Mouse (Mus musculus): ENCODE measurements around the gene Nop53. TPM values are rescaled to one million over a fixed set of nuclear protein-coding genes. Genes with fewer than 3 reads are reported as not detected.

The Nop53 gene
- total and polyA plus RNA-seq, 3 experiments, result 60.0 to 143 (median 117) TPM

- no peaks in the 10 kb centered on the region for H3K79me2 ChIP-seq (replicated peaks; ENCODE audit: control insufficient read depth, insufficient read depth, low read length)
- no peaks in the 10 kb centered on the region for H3K27me3 ChIP-seq (ENCODE audit: control insufficient read depth, insufficient read depth, low read length)
- H3K4me1 ChIP-seq (ENCODE audit: control insufficient read depth, insufficient read depth, low read length), result peaks cover 13% of the 10 kb centered on the region
- DNase-seq, result peak; percentile 77 to 83
- WGBS, result 17% methylated on average over 4 of the region's 4 CpGs
- H3K27ac ChIP-seq, result peak overlapping the region; percentile 18; the same call in 1 of the 2 replicates
- H3K36me3 ChIP-seq (ENCODE audit: control insufficient read depth, insufficient read depth, low read length), result peaks cover 12% of the 10 kb centered on the region
- no peak overlapping the region for H3K4me3 ChIP-seq
- no peak overlapping the region for H3K9ac ChIP-seq (ENCODE audit: low read depth, low read length)
- intact Hi-C loops (cut with DNase I), result loop anchor here (1.0 kb wide), 1 partner anchor 37 kb away; the partner anchor contains the start of gene Ehd2
- TF ChIP-seq EP300 (IDR thresholded peaks at IDR 0.05; ENCODE audit: insufficient read depth, low read depth, low read length) (peak; percentile 90), POLR2A (IDR thresholded peaks at IDR 0.05; ENCODE audit: insufficient read depth, low read depth, low read length) (0 out of 2 replicates have a peak, but pooled peaks have one; percentile 33), CTCF (IDR thresholded peaks at IDR 0.05) (peak; percentile 94)
These were observed 16.0 kb downstream of the Nop53 start for GRCm38 (mm10) chr7:15929910-15930309.

- peak; percentile 39; the same call in 1 of the 2 replicates for TF ChIP-seq EP300 (IDR thresholded peaks at IDR 0.05; ENCODE audit: insufficient read depth, low read depth, low read length)
- no peak for TF ChIP-seq CTCF (IDR thresholded peaks at IDR 0.05)
- peak; percentile 93 for TF ChIP-seq POLR2A (IDR thresholded peaks at IDR 0.05; ENCODE audit: insufficient read depth, low read depth, low read length)
- Histone ChIP-seq H3K36me3 (ENCODE audit: control insufficient read depth, insufficient read depth, low read length) (no peaks in the 10 kb centered on the region; the same call in 1 of the 2 replicates), H3K27ac (peak within 1 kb of the TSS; percentile 98), H3K4me1 (ENCODE audit: control insufficient read depth, insufficient read depth, low read length) (peaks cover 6% of the 10 kb centered on the region), H3K27me3 (ENCODE audit: control insufficient read depth, insufficient read depth, low read length) (no peaks in the 10 kb centered on the region), H3K79me2 (replicated peaks; ENCODE audit: control insufficient read depth, insufficient read depth, low read length) (no peaks in the 10 kb centered on the region), H3K9ac (ENCODE audit: low read depth, low read length) (peak within 1 kb of the TSS; percentile 83), H3K4me3 (peak within 1 kb of the TSS; percentile 89)
- under 1% methylated on average over 33 of the region's 33 CpGs for WGBS
- DNase-seq, result peak; percentile 92 to 93
- intact Hi-C loops (cut with DNase I), result loop anchor here (5.0 kb wide), 2 partner anchors 125 to 175 kb away; partner anchors contain the start of genes Bicra and Napa
These were observed 23.6 kb downstream of the Nop53 start, which contains the start of gene Selenow for GRCm38 (mm10) chr7:15922220-15922773. Gene Selenow, minus strand, starts transcription at chr7:15922402.

- TF ChIP-seq POLR2A (IDR thresholded peaks at IDR 0.05; ENCODE audit: insufficient read depth, low read depth, low read length), result no peak
- TF ChIP-seq CTCF (IDR thresholded peaks at IDR 0.05), result no peak
- TF ChIP-seq EP300 (IDR thresholded peaks at IDR 0.05; ENCODE audit: insufficient read depth, low read depth, low read length), result no peak
- under 1% methylated on average over 10 of the region's 10 CpGs for WGBS
- peak overlapping the region; percentile 83 for H3K9ac ChIP-seq (ENCODE audit: low read depth, low read length)
- peak overlapping the region; percentile 89 for H3K4me3 ChIP-seq
- DNase-seq, result peak in 1 of 2 experiments; percentile 56
- H3K79me2 ChIP-seq (replicated peaks; ENCODE audit: control insufficient read depth, insufficient read depth, low read length), result no peaks in the 10 kb centered on the region
- intact Hi-C loops (cut with DNase I), result loop anchor here (5.0 kb wide), 2 partner anchors 126 to 176 kb away; partner anchors contain the start of genes Bicra and Napa
- H3K27me3 ChIP-seq (ENCODE audit: control insufficient read depth, insufficient read depth, low read length), result no peaks in the 10 kb centered on the region
- peaks cover 6% of the 10 kb centered on the region for H3K4me1 ChIP-seq (ENCODE audit: control insufficient read depth, insufficient read depth, low read length)
- H3K27ac ChIP-seq, result peak overlapping the region; percentile 98
- no peaks in the 10 kb centered on the region; the same call in 1 of the 2 replicates for H3K36me3 ChIP-seq (ENCODE audit: control insufficient read depth, insufficient read depth, low read length)
These were observed 24.1 kb downstream of the Nop53 start for GRCm38 (mm10) chr7:15921796-15922195.

GRCm38 (mm10) chr7:15920645-15921190 lies 25.2 kb downstream of the Nop53 start:
- Histone ChIP-seq H3K4me3 (peak overlapping the region; percentile 89), H3K27ac (no peak overlapping the region; the same call in 1 of the 2 replicates), H3K9ac (ENCODE audit: low read depth, low read length) (no peak overlapping the region), H3K79me2 (replicated peaks; ENCODE audit: control insufficient read depth, insufficient read depth, low read length) (no peaks in the 10 kb centered on the region), H3K27me3 (ENCODE audit: control insufficient read depth, insufficient read depth, low read length) (no peaks in the 10 kb centered on the region), H3K36me3 (ENCODE audit: control insufficient read depth, insufficient read depth, low read length) (no peaks in the 10 kb centered on the region; the same call in 1 of the 2 replicates), H3K4me1 (ENCODE audit: control insufficient read depth, insufficient read depth, low read length) (peaks cover 6% of the 10 kb centered on the region)
- no peak for TF ChIP-seq CTCF (IDR thresholded peaks at IDR 0.05)
- intact Hi-C loops (cut with DNase I), result loop anchor here (5.0 kb wide), 2 partner anchors 127 to 177 kb away; partner anchors contain the start of genes Bicra and Napa
- no peak for DNase-seq
- WGBS, result 71% methylated on average over 6 of the region's 6 CpGs

- WGBS, result 79% methylated on average over 9 of the region's 9 CpGs
- no peaks in the 10 kb centered on the region for H3K79me2 ChIP-seq (replicated peaks; ENCODE audit: control insufficient read depth, insufficient read depth, low read length)
- no peak overlapping the region for H3K9ac ChIP-seq (ENCODE audit: low read depth, low read length)
- H3K27ac ChIP-seq, result no peak overlapping the region
- peaks cover 6% of the 10 kb centered on the region for H3K4me1 ChIP-seq (ENCODE audit: control insufficient read depth, insufficient read depth, low read length)
- H3K27me3 ChIP-seq (ENCODE audit: control insufficient read depth, insufficient read depth, low read length), result no peaks in the 10 kb centered on the region
- intact Hi-C loops (cut with DNase I), result loop anchor here (5.0 kb wide), 2 partner anchors 127 to 177 kb away; partner anchors contain the start of genes Bicra and Napa
- TF ChIP-seq POLR2A (IDR thresholded peaks at IDR 0.05; ENCODE audit: insufficient read depth, low read depth, low read length) (no peak), EP300 (IDR thresholded peaks at IDR 0.05; ENCODE audit: insufficient read depth, low read depth, low read length) (no peak), CTCF (IDR thresholded peaks at IDR 0.05) (no peak)
- H3K4me3 ChIP-seq, result no peak overlapping the region
- no peaks in the 10 kb centered on the region; the same call in 1 of the 2 replicates for H3K36me3 ChIP-seq (ENCODE audit: control insufficient read depth, insufficient read depth, low read length)
- no peak for DNase-seq
These were observed 25.9 kb downstream of the Nop53 start for GRCm38 (mm10) chr7:15919947-15920346.

GRCm38 (mm10) chr7:15918371-15918770 lies 27.5 kb downstream of the Nop53 start:
- no peak for TF ChIP-seq POLR2A (IDR thresholded peaks at IDR 0.05; ENCODE audit: insufficient read depth, low read depth, low read length)
- no peak for TF ChIP-seq EP300 (IDR thresholded peaks at IDR 0.05; ENCODE audit: insufficient read depth, low read depth, low read length)
- TF ChIP-seq CTCF (IDR thresholded peaks at IDR 0.05), result no peak
- intact Hi-C loops (cut with DNase I), result no loop called here
- no peak overlapping the region for H3K4me3 ChIP-seq
- H3K9ac ChIP-seq (ENCODE audit: low read depth, low read length), result no peak overlapping the region
- no peaks in the 10 kb centered on the region for H3K27me3 ChIP-seq (ENCODE audit: control insufficient read depth, insufficient read depth, low read length)
- no peak for DNase-seq
- H3K79me2 ChIP-seq (replicated peaks; ENCODE audit: control insufficient read depth, insufficient read depth, low read length), result no peaks in the 10 kb centered on the region
- H3K27ac ChIP-seq, result no peak overlapping the region
- H3K36me3 ChIP-seq (ENCODE audit: control insufficient read depth, insufficient read depth, low read length), result no peaks in the 10 kb centered on the region; the same call in 1 of the 2 replicates
- peaks cover 7% of the 10 kb centered on the region for H3K4me1 ChIP-seq (ENCODE audit: control insufficient read depth, insufficient read depth, low read length)

Measured in heart, adult 2 months (tissue).